Mouse (Mus musculus) spleen, embryonic (tissue): ENCODE measurements around the gene Sestd1.

Experiments used
- CTCF ChIA-PET: fragments of 350-600 bp; sonication (Branson Sonifier 250); formaldehyde crosslinking; loops from one replicate; lab custom pipeline; 2022; lab: Charles Lee

The Sestd1 gene

DNA sequence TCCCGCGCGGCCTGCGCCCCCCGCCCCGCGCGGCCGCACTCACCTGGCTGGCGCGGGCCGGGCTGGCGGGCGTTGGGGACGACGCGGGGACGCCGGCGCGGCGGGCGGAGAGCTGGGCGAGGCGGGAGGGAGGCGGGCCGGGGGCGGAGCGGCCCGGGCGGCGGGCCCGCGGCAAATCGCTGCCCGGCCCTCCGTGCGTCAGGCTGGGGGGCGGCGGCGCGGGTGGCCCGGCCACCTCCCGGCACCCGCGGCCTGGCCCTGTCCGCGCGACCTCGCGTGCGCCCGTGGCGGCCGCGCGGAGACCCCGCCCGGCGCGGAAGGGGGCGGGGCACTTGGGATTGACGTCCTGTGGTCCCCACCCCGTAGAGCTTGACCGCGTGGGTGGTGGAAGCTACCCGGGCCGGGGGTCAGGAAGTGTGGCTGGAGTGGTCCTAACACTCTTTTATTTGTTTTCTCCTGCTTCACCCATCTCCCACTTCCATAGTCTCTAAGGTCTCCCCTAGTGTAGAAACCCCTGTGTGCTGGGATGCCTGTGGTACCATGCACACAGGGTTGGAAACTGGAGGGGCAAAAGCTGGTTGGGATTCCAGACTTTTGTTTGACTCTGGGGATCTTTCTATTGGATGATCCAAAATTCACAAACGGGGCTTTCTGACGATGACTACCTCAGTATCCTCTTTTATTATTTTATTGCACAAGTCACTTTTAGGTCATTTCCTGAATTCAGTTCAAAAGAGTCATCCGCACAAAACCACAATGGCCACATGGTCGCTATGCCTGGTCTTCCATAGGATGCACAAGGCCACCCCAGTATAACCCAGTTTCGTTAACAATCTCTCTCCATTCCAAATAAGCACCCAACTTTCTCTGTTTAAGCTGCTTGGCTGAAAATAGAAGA is at the start of gene Sestd1:
TSS of gene Sestd1 (minus strand) at position 81 of the 898 bp plus-strand sequence.
- CTCF ChIA-PET, result no interaction called here

DNA sequence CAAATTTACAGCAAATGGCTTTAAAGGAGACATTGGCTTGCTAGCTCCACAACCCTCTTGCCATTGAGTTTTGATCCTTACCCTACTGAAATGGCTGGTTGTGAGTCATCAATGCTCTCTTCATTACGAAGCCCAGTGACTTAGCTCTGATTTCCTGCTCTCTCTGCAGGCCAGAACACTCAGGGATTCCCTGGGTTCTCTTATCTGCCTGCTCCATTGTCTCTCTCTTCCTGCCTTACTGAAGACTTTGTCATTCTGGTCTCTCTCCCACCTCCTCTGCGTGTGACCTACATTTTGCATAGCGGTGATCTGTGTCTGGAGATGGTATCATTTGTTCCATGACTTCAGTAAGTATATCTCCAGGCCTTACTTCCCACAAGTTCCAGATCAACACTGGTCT is 46.9 kb upstream of the Sestd1 start:
- CTCF ChIA-PET, result interaction anchor here (0.6 kb wide), 1 partner anchor 79 kb away, joined by 5 read pairs; no protein-coding TSS in a partner anchor

DNA sequence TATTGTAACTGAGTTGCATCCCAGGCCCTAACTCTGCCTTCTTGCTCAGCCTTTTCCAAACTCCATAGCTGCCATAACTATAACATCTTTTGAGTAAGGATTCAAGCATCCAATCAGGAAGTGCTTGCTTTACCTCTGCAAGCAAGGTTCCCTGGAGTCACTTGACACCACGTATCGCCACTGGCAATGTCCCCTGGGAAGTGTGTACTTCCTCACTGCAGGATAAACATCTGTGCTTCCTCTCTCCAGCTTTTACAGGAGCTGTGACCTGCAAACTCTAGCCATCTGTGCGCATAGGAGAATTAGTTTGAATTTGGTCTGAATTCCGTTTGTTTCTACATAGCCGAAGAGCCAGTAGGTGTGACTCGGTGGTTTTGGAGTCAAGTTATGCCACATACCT is 43.3 kb upstream of the Sestd1 start:
- CTCF ChIA-PET, result no interaction called here

DNA sequence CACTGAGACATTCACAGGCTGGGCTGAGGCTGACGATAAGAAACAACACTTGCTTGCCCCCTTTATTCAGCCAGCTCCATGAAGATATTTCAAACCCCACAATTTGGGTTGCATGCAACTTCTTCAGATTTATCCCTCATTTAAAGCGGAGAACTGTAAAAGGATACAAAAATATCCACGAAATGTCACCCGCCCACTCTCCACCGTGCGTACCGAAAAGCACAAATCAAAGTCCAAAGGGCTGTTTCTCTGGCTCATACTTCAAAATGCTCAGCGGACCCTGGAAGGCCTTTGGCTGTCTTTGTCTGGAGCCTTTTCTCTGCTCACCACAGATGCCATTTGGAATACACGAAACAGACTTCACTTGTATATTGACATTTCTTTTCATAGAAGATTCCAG is 42.8 kb upstream of the Sestd1 start:
- CTCF ChIA-PET, result no interaction called here

DNA sequence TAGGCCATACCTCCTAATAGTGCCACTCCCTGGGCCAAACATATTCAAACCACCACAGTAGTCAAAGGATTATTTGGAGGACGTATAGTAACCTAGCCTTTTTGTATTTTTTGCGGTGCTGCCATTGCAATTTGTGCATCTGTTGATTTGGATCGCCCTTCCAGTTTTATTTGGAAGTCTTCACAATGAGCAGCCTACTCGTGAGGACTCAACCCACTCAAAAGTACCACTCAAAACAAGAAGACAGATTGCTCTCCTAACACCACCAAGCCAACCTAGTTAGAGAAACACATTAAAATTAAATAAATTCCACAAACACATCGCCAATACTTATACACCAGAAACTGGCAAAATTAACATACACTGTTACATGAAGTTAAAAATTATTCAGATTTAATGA is 38.8 kb upstream of the Sestd1 start:
- CTCF ChIA-PET, result no interaction called here

DNA sequence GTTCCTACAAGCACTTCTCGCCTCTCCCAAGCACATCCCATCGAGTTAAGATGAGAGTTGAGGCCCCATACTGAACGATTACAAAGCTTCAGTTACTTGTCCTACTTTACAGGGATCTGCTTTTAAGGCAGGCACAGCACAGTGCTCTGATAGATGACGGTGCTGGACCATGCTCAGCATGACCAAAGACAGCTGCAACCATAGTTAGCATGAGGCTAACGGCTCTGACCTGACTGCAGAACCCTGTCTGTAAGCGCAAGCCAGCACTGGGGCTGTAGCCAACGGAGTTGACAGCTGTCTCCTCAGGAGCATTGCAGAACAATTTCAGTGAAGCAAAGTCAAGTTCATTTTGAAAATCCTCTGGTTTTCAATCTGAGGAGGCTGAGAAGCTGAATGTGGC is 36.6 kb upstream of the Sestd1 start:
- CTCF ChIA-PET, result no interaction called here

DNA sequence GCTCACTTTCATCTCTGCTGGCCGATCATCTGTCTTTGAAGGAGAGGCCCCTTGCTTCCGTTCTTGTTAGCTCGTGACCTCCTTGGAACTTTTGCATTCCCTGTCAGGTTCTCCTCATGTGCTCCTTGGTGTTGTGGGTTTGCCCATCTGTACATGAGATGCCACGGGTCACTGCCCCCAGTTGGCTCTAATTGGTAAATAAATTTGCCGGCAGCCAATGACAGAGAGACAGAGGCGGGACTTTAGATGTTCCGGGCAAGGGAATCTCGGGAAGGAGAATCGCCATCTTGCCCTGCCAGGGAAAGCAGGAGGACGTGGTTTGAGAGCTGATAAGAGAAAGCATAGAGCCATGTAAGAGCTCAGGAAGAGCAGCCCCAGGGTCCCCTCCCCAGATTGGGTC is 33.5 kb upstream of the Sestd1 start:
- CTCF ChIA-PET, result no interaction called here

DNA sequence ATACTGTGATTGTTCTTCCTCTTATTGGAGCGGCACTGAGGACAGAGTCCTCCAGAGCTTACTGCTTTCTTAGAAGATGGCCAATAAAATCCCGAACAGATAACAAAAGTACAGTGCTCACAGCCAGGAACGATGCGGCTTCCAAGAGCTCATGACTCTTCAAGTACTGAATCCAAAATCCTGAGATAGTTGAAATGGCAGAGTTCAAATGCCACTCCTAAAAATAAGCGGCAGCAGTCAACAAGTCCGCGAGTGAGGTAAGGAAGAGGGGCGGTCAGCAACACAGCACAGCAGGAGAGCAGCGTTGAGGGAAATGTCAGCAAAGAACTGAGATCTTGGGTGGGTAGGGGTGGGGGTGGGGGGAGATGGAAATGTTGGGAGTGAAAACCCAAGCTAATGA is 32.2 kb upstream of the Sestd1 start:
- CTCF ChIA-PET, result no interaction called here

DNA sequence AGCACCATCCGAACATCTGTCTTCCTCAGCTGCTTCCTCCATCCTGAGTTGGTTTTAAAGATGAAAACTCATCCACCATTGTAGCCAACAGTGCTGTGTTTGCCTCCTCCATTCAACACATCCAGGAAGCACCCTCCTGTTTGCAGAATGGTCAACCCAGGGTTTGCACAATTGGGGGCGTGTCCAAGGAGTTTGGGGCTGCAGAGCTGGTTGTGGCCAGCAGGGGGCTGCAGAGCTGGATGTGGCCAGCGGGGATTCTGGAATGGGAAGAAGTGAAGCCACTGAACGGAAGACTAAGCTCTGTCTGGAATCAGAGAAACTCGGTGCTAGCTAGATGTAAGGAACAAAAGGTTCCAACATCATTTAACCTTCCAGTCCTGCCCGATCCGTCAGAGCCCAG is 28.9 kb upstream of the Sestd1 start:
- CTCF ChIA-PET, result no interaction called here

DNA sequence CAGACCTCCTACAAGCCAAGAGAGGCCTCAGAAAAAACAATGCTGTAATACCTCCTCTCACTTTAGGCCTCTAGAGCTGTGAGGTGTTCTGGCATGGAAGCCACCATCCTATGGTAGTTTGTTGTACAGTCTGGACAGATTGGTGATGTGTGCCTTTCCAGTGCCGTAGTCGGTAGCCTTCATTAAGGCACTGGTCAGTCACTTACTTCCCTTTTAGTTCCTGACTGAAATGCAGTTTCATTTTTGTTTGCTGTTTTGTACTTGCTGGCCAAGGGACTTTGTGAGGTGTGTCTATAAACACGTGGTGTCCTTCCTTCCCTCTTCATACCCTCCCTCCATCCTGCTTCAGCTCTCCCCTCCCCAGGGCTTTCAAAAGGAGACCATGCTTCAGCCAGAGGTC is 24.1 kb upstream of the Sestd1 start:
- CTCF ChIA-PET, result no interaction called here

DNA sequence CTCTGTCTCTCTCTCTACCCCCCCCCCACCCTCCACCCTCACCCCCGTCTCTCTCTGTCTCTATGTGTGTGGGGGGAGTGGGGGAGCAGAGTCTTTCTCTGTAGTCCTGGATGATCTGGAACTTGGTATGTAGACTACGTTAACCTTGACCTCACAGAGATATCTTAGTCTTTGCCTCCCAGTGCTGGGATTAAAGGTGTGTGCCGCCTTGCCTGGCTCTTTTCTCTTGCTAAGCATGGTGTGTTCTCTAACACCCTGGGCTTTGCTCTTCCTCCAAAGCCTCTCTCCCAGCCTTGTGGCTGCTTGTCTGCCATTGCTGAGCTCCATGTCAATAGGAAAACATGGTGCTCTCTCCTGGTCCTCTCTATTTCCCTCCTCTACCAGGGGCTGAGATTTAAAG is 23.3 kb upstream of the Sestd1 start:
- CTCF ChIA-PET, result no interaction called here

DNA sequence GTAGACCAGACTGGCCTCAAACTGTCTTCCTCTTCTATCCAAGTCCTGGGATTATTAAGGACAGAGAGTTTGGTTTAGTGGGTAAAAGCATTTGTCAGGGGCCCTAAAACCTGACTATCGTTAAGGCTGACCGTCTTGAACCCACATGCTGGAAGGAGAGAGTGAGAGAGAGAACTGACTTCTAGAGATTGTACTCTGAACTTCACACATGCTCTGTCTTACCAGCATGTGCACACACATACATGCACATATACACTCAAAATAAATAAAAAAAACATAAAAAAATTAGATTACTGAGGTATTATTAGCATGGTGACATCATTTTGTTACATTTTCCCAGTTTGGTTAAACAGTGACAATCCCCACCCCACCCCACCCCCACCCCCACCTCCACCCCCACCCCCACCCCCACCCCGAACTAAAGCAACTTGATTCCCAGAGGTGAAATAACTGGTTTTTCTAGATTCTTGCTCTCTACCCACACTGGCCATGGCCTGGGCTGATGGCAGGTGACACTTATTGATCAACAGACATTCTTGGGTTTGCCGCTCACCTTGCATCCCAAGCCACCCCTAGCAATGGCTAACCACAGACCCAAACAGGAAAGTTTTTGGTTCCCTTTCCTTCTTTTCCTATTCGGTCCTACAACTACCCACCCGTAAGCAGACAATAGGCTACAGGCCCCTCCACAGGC is 22.4 kb upstream of the Sestd1 start:
- CTCF ChIA-PET, result interaction anchor here (0.5 kb wide), 1 partner anchor 22 kb away, joined by 5 read pairs; no protein-coding TSS in a partner anchor

DNA sequence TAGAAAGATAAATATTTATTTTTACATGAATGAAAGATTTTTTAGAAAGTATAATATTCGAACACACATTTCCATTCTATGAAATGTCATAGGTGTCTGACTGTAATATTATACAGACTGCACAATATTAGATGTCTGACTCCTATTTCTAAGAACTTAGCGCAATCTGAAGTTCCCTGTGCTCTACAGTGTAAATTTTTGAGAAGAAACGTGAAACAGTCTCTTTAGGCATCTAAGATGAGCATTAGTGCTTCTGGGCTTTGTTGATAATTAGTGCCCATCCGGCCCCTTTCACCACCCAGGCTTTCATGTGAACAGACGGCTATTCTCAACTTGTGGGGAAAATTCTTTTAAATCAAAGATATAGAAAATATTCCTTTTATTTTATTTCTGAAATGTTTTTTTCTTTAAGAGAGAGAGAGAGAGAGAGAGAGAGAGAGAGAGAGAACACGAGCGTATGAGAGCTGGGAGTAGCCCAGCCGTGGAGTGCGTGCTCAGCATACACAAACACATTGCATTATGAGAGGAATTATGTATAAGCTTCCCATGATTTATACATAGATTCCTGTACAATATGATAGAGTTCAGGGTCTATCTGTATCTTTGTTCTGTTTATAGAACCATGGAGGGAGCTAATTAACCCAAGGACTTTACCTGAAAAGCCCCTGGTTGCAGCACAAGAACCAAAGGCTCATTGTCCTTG is 21.4 kb upstream of the Sestd1 start:
- CTCF ChIA-PET, result interaction anchor here (0.5 kb wide), 1 partner anchor 23 kb away, joined by 5 read pairs; no protein-coding TSS in a partner anchor

DNA sequence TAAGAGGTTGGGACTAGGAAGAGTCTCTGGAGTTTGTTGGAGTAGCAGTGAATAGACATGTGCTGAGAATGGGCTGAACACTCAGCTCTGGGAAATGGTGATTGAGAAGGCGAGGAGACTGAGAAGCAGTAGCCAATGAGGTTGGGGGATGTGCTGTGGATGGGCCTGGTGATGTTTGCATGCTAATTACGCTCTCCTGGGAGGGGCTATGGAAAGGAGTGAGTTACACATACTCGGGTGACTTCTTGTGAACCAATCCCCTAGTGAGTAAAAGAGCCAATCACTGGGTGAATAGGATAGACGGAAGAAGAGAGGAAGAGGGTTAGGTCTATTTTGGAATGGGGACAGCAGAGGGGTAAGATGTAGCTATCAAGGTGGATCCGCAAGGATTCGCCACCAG is 9.3 kb upstream of the Sestd1 start:
- CTCF ChIA-PET, result no interaction called here

DNA sequence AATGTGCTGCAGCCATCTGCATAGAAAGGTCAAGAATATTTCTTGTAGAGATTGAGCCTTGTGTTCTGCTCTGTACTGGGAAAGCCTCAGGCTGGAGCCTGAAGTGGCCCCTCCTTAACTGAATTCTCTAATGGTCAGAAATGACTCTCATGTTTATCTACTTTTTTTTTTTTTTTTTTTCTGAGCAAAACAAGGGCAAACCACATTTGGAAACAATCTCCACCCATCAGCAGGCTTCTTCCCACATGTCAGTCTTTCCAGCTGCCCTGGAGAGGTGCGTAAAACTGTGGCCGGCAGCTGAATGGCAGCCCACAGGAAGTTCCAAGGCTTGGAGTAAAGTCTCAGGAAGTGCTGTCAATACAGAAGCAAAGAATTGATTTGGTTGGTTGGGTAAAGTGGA is 6.4 kb upstream of the Sestd1 start:
- CTCF ChIA-PET, result interaction anchor here (0.5 kb wide), 1 partner anchor 131 kb away, joined by 3 read pairs; no protein-coding TSS in a partner anchor

DNA sequence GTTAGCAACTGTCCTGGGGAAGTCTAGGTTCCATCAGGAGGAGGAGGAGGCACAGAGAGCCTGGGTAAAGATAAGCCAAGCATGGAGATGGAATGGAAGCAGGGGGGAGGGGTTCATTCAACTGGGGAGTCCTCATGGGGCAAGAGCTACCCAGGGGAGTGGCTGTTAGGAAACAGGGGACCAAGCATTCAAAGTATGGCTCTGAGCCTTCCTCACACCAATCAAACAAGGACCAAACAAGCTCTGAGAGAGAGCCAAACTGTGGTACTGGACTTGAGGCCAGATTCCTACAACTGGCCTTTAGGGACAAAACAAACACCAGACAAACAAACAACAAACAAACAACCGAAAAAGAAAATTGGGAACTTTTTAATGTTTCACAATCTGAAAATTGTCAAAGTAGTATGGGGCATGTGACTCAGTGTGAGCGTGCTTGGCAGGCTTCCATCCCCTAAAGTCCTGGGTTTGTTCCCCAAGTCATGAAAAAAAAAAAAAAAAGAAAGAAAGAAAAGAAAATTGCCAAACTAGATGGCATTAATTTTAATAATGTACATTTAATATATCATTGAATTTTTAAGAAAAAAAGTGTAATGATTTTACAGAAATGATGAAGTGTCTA is 4.0 kb upstream of the Sestd1 start:
- CTCF ChIA-PET, result no interaction called here

DNA sequence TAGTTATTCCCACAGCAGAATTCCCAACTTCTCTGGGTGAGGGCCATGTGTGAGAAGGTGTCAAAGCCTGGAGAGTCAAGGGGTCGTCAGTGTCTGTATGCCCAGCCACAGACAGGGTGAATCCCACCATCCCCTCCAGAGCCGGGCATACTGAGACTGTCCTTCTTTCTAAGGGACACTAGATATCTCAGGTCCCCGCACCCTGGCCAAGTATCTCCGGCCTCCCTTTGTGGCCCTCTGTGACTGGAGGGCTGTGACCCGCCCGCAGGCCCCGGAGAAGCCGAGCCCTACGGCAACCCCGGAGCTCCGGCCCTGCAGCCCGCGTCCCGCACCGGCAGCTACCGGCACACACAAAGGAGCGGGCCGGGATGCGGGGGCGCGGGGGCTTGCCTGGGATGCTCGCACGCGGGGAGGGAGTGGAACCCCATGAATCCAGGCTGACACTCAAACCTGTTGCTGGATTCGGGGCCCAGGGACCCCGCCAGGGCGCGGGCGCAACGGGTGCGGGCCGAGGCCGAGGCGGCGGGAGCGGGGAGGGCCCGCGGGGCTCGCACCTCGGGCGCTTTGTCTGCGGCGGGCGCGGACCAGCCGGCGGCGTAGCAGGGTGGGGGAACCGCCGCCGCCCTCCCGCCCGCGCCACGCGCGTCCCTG is 406 bp downstream of the Sestd1 start:
- CTCF ChIA-PET, result no interaction called here

DNA sequence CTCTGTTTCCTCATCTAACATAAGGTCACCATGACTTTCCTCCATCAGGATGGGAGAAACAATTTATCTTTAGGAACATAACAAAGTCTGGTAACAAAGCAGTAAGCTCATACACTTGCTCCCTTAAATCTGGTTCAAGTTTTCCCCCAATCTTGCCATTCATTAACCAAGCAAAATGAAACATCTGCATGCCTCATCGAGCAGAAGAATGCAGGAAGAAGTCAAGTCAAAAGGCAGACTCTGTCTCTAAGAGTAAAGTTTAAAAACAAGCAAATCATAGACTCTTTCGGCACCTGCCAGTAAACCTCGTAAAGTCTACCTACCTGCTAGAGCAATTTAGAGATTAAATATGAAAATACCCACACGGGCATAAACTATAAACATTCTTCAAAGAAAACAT is 3.1 kb downstream of the Sestd1 start:
- CTCF ChIA-PET, result interaction anchor here (0.5 kb wide), 1 partner anchor 16 kb away, joined by 5 read pairs; no protein-coding TSS in a partner anchor

DNA sequence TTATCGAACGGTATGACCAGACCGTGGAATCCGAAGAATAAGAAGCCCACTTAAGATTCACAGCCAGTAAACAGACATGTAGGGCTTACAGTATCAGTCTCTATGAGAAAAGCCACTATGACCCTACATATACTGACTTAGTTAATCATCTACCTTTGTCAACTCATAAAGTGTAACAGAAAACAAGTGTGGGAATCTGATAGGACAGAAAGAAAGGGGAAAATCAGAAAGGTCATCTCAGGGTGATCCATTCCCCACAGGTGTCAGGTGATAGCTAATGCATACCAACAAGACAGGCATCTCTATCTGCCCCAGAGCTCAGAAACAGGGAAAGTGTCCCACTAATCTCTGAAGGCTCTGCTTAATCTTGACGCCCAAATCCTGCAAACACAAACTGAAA is 4.5 kb downstream of the Sestd1 start:
- CTCF ChIA-PET, result no interaction called here

DNA sequence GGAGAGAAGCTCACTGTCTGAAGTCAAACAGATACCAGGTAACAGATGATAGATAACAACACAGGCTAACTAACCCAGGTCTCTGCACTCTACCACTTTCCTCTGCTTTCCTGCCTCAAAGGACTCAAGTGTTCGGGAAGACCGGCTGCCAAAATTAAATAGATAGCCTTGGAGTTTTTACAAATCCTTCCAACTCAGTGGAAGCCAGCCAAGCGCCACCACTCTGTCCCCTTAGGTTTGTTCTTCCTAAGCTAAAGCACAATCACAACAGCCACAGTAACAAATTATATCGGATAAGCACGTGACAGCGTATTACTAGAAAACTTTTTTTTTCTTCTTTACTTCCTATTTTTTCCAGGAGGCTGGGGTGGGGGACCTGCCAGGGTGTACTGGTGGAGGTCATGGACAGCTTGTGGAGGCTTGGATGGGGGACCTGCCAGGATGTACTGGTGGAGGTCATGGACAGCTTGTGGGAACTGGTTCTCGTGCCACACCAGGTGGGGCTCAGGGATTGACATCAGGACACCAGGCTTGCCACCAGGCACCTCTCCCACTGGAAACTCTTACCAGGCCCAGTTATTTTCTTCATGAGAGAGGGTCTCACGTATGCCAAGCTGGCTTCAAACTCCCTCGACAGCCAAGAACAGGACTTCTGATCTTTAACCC is 5.3 kb downstream of the Sestd1 start:
- CTCF ChIA-PET, result no interaction called here

DNA sequence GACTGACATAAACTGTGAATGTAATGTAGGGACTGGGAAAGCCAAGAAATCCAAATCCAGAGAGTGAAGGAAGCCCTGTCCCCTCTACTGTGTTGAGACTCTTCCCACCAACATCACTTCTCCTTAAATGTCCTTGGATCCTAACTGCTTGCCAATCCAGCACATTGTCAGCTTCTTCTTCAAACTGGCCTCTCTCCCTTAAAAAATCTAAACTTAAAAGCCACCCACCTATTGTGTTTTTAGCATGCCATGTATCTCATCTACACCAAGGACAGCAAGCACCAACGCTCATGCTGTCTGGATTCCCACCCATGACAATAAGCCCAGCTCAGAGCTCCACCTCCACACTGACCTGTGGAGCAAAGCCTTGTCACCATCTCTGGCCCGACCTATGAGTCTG is 7.4 kb downstream of the Sestd1 start:
- CTCF ChIA-PET, result no interaction called here
